Mouse (Mus musculus) CH12.LX (cell line): ENCODE data around the gene Cnih3. TPM values are rescaled to one million over a fixed set of nuclear protein-coding genes. Genes with fewer than 3 reads are reported as not detected.

Source experiments
- DNase-seq: peaks from one replicate; pipeline ENCODE4 v3.0.0-alpha.2; 2013; ENCODE audit errors: extremely low read depth
- H3K27ac ChIP-seq: 2 replicates; pipeline ENCODE4 v1.5.1; 2012; ENCODE audit warnings: low read depth, mild to moderate bottlenecking, control low read depth, moderate library complexity; ENCODE audit not compliant: insufficient read depth
- H3K27me3 ChIP-seq: replicated peaks from 2 replicates; pipeline ENCODE3; 2012; ENCODE audit warnings: inconsistent platforms
- H3K36me3 ChIP-seq, 2 experiments: replicated peaks in 1 of 2; 2 replicates each; pipeline versions ENCODE3 to v1.6.1; 2012; ENCODE audit warnings: inconsistent platforms in 1 of 2, low read length in 1 of 2, mild to moderate bottlenecking in 1 of 2, mixed read lengths in 1 of 2, moderate library complexity in 1 of 2; ENCODE audit not compliant: control insufficient read depth in 1 of 2, insufficient read depth in 1 of 2
- H3K4me1 ChIP-seq, 2 experiments: 2 replicates each; pipeline ENCODE4 v1.6.1; 2012; ENCODE audit warnings: inconsistent platforms in 1 of 2, moderate library complexity in 1 of 2; ENCODE audit not compliant: insufficient read depth in 2 of 2, control insufficient read depth in 1 of 2
- H3K4me2 ChIP-seq: 2 replicates; pipeline ENCODE4 v1.6.1; 2012; ENCODE audit warnings: low read depth, mild to moderate bottlenecking, control low read depth; ENCODE audit not compliant: poor library complexity, insufficient read depth, severe bottlenecking
- H3K4me3 ChIP-seq, 3 experiments: fragments of 150-350 bp in 1 of 3; sonication (generic) in 1 of 3; replicated peaks in 1 of 3; 2 replicates each; pipeline versions ENCODE3 to v1.5.1; 2011 to 2012; ENCODE audit warnings: low read depth in 2 of 3, low read length in 2 of 3, mild to moderate bottlenecking in 2 of 3, moderate library complexity in 2 of 3, control low read depth in 1 of 3, improper control_type of control experiment in 1 of 3, inconsistent platforms in 1 of 3, mixed read lengths in 1 of 3; ENCODE audit not compliant: poor library complexity in 1 of 3
- H3K79me2 ChIP-seq: replicated peaks from 2 replicates; pipeline ENCODE4 v1.6.1; 2012; ENCODE audit warnings: mild to moderate bottlenecking, moderate library complexity; ENCODE audit not compliant: control insufficient read depth, poor library complexity, insufficient read depth, severe bottlenecking; ENCODE audit errors: extremely low read depth
- H3K9ac ChIP-seq: 2 replicates; pipeline ENCODE4 v1.6.1; 2012; ENCODE audit warnings: low read depth, mild to moderate bottlenecking, control low read depth, moderate library complexity; ENCODE audit not compliant: insufficient read depth
- H3K9me3 ChIP-seq: replicated peaks from 2 replicates; pipeline ENCODE3; 2012; ENCODE audit warnings: low read length, inconsistent platforms, mixed read lengths
- BHLHE40 ChIP-seq: IDR thresholded peaks from 2 replicates; pipeline ENCODE4 v1.6.1; 2011; ENCODE audit warnings: mild to moderate bottlenecking, low read depth, low read length, improper control_type of control experiment
- CTCF ChIP-seq, 2 experiments: IDR thresholded peaks in 1 of 2; conservative IDR thresholded peaks in 1 of 2; 2 replicates each; pipeline ENCODE4 v1.5.1; 2011 to 2012; ENCODE audit warnings: low read depth in 2 of 2, low read length in 2 of 2, improper control_type of control experiment in 1 of 2, inconsistent platforms in 1 of 2, mild to moderate bottlenecking in 1 of 2, moderate library complexity in 1 of 2
- E2F4 ChIP-seq: IDR thresholded peaks from 2 replicates; pipeline ENCODE4 v1.6.1; 2011; ENCODE audit warnings: low read depth, low read length, improper control_type of control experiment; ENCODE audit not compliant: insufficient replicate concordance
- ELF1 ChIP-seq: IDR thresholded peaks from 2 replicates; pipeline ENCODE4 v1.6.1; 2014; ENCODE audit warnings: low read depth, mild to moderate bottlenecking, inconsistent platforms, low read length, improper control_type of control experiment
- EP300 ChIP-seq: IDR thresholded peaks from 2 replicates; pipeline ENCODE4 v1.6.1; 2011; ENCODE audit warnings: low read length, improper control_type of control experiment
- IRF4 ChIP-seq: IDR thresholded peaks from 2 replicates; pipeline ENCODE4 v1.6.1; 2014; ENCODE audit warnings: low read depth, mild to moderate bottlenecking, inconsistent platforms, low read length, improper control_type of control experiment
- JUN ChIP-seq: IDR thresholded peaks from 2 replicates; pipeline ENCODE4 v1.6.1; 2011; ENCODE audit warnings: low read depth, mild to moderate bottlenecking, low read length, improper control_type of control experiment, moderate library complexity; ENCODE audit not compliant: insufficient read depth
- KAT2A ChIP-seq: IDR thresholded peaks from 2 replicates; pipeline ENCODE4 v1.6.1; 2012; ENCODE audit warnings: low read length, improper control_type of control experiment, inconsistent platforms; ENCODE audit not compliant: insufficient replicate concordance
- MAFK ChIP-seq: IDR thresholded peaks from 2 replicates; pipeline ENCODE4 v1.6.1; 2011; ENCODE audit warnings: low read length, improper control_type of control experiment; ENCODE audit not compliant: insufficient replicate concordance
- MAZ ChIP-seq: IDR thresholded peaks from 2 replicates; pipeline ENCODE4 v1.6.1; 2012; ENCODE audit warnings: low read depth, mild to moderate bottlenecking, inconsistent platforms, low read length, improper control_type of control experiment, moderate library complexity
- MEF2A ChIP-seq: IDR thresholded peaks from 2 replicates; pipeline ENCODE4 v1.6.1; 2014; ENCODE audit warnings: low read depth, mild to moderate bottlenecking, inconsistent platforms, low read length, improper control_type of control experiment, borderline replicate concordance
- MXI1 ChIP-seq: IDR thresholded peaks from 2 replicates; pipeline ENCODE4 v1.6.1; 2011; ENCODE audit warnings: mild to moderate bottlenecking, low read depth, low read length, improper control_type of control experiment
- MYC ChIP-seq: IDR thresholded peaks from 2 replicates; pipeline ENCODE4 v1.6.1; 2011; ENCODE audit warnings: low read depth, mild to moderate bottlenecking, improper control_type of control experiment, low read length
- NRF1 ChIP-seq: IDR thresholded peaks from 2 replicates; pipeline ENCODE4 v1.6.1; 2014; ENCODE audit warnings: low read depth, mild to moderate bottlenecking, inconsistent platforms, low read length, improper control_type of control experiment, moderate library complexity
- PAX5 ChIP-seq: IDR thresholded peaks from 2 replicates; pipeline ENCODE4 v1.6.1; 2012; ENCODE audit warnings: low read length, inconsistent platforms, mixed read lengths
- POLR2A ChIP-seq: IDR thresholded peaks from 2 replicates; pipeline ENCODE4 v1.6.1; 2011; ENCODE audit warnings: low read depth, mild to moderate bottlenecking, improper control_type of control experiment, low read length
- RCOR1 ChIP-seq: conservative IDR thresholded peaks from 2 replicates; pipeline ENCODE4 v1.6.1; 2012; ENCODE audit warnings: low read depth, mild to moderate bottlenecking, inconsistent platforms, low read length, improper control_type of control experiment
- SMC3 ChIP-seq: IDR thresholded peaks from 2 replicates; pipeline ENCODE4 v1.6.1; 2011; ENCODE audit warnings: low read depth, low read length, improper control_type of control experiment
- TCF12 ChIP-seq: IDR thresholded peaks from 2 replicates; pipeline ENCODE4 v1.6.1; 2014; ENCODE audit warnings: low read depth, mild to moderate bottlenecking, inconsistent platforms, low read length, improper control_type of control experiment
- UBTF ChIP-seq: IDR thresholded peaks from 2 replicates; pipeline ENCODE4 v1.6.1; 2012; ENCODE audit warnings: low read depth, mild to moderate bottlenecking, inconsistent platforms, low read length, improper control_type of control experiment, moderate library complexity
- USF1 ChIP-seq: IDR thresholded peaks from 2 replicates; pipeline ENCODE4 v1.6.1; 2014; ENCODE audit warnings: low read depth, mild to moderate bottlenecking, inconsistent platforms, low read length, improper control_type of control experiment
- USF2 ChIP-seq: conservative IDR thresholded peaks from 2 replicates; pipeline ENCODE4 v1.6.1; 2011; ENCODE audit warnings: low read depth, low read length, improper control_type of control experiment
- ZC3H11A ChIP-seq: IDR thresholded peaks from 2 replicates; pipeline ENCODE4 v1.6.1; 2012; ENCODE audit warnings: low read depth, mild to moderate bottlenecking, inconsistent platforms, low read length, improper control_type of control experiment
- ZKSCAN1 ChIP-seq: IDR thresholded peaks from 2 replicates; pipeline ENCODE4 v1.6.1; 2012; ENCODE audit warnings: low read depth, inconsistent platforms, low read length, improper control_type of control experiment, borderline replicate concordance
- ZNF384 ChIP-seq: IDR thresholded peaks from 2 replicates; pipeline ENCODE4 v1.6.1; 2012; ENCODE audit warnings: low read depth, low read length, improper control_type of control experiment, inconsistent platforms
- dilution Hi-C: fragments of 300-500 bp; cut with MboI; formaldehyde crosslinking; loops from 2 replicates; pipeline ENCODE4 v1.14.3; 2020; ENCODE audit warnings: low sequenced_read_pairs; ENCODE audit not compliant: extremely low pct_unique_long_range_greater_than_20kb, extremely low pct_ligation_motif_present
- in situ Hi-C: fragments of 300-500 bp; cut with MboI; formaldehyde crosslinking; loops from 3 replicates; pipeline ENCODE4 v1.14.3; 2019; ENCODE audit warnings: low sequenced_read_pairs, low pct_ligation_motif_present, low pct_unique_long_range_greater_than_20kb, mixed read lengths
- polyA plus RNA-seq: library from polyadenylated mRNA; unstranded; fragments of >175 nt; gene quantifications from 2 replicates; pipeline ENCODE4 v1.2.1, GENCODE M21; 2012; ENCODE audit warnings: low read depth; ENCODE audit not compliant: insufficient read length
- total RNA-seq, 2 experiments: library from RNA; depleted of rRNA; stranded (reverse); fragments of 300-350 nt in 1 of 2; fragments of >200 nt in 1 of 2; gene quantifications; 2 replicates each; pipeline ENCODE4 v1.2.3; 2012 to 2014

Gene Cnih3
- total and polyA plus RNA-seq, 3 experiments = not detected

- dilution Hi-C loops (no loop called here), in situ Hi-C loops (no loop called here)
- DNase-seq = no peak
- no peak for TF ChIP-seq TCF12
- TF ChIP-seq ZNF384 = no peak
- TF ChIP-seq EP300 = no peak
- TF ChIP-seq MYC = no peak
- no peak for TF ChIP-seq IRF4
- TF ChIP-seq ELF1 = no peak
- TF ChIP-seq MXI1 = no peak
- no peak for TF ChIP-seq MEF2A
- H3K9ac ChIP-seq = no peak overlapping the region
- peaks cover 12% of the 10 kb centered on the region for H3K27me3 ChIP-seq
- no peaks in the 10 kb centered on the region for H3K9me3 ChIP-seq
- H3K79me2 ChIP-seq = no peaks in the 10 kb centered on the region
- peaks cover 0 to 6% of the 10 kb centered on the region in 2 experiments; a peak in 2 of 4 replicates for H3K4me1 ChIP-seq
- H3K27ac ChIP-seq = no peak overlapping the region
- H3K4me3 ChIP-seq = no peak overlapping the region
- no peaks in the 10 kb centered on the region for H3K36me3 ChIP-seq
- H3K4me2 ChIP-seq = no peak overlapping the region
Observed at GRCm38 (mm10) chr1:181374627-181375374, 22.4 kb downstream of the Cnih3 start.

DNA sequence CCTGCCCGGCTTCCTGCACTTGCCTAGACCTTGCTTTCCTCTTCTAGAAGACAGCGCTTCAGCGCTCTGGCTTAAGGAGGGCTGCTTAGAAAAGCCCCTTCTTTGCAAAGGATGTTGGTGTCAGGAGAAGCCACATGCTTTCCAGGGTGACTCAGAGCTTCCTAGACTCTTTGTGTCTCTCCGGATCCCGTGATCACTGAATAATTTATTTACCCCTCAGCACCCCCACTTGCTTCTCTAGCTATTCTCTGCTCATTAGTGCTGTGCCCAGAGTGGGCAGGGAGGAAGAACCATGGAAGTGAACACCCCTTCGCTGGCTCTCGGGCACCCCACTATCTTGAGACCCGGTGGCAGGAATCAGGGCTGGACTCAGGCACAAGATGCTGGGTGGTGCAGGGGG is 24.0 kb downstream of the Cnih3 start:
- Histone ChIP-seq H3K9me3 (no peaks in the 10 kb centered on the region), H3K27ac (no peak overlapping the region), H3K79me2 (no peaks in the 10 kb centered on the region), H3K4me2 (no peak overlapping the region), H3K4me1 (peaks cover 0 to 6% of the 10 kb centered on the region in 2 experiments; a peak in 2 of 4 replicates), H3K9ac (no peak overlapping the region), H3K36me3 (no peaks in the 10 kb centered on the region), H3K27me3 (peaks cover 12% of the 10 kb centered on the region), H3K4me3 (no peak overlapping the region)
- TF ChIP-seq KAT2A = no peak
- TF ChIP-seq USF1 = no peak
- TF ChIP-seq USF2 = no peak
- no peak for TF ChIP-seq CTCF (conservative IDR thresholded peaks at IDR 0.05 in 1 of 2, IDR thresholded peaks at IDR 0.05 in 1 of 2; ENCODE audit: low read depth in 2 of 2, low read length in 2 of 2)
- TF ChIP-seq MYC = no peak
- no peak for TF ChIP-seq SMC3
- no peak for TF ChIP-seq POLR2A
- no peak for TF ChIP-seq BHLHE40
- no peak for TF ChIP-seq PAX5
- TF ChIP-seq ZKSCAN1 = no peak
- no peak for TF ChIP-seq MAFK
- no peak for TF ChIP-seq MAZ
- no peak for TF ChIP-seq EP300
- TF ChIP-seq NRF1 = no peak
- no peak for TF ChIP-seq JUN
- TF ChIP-seq RCOR1 = no peak
- no peak for TF ChIP-seq E2F4
- TF ChIP-seq ZNF384 = no peak
- TF ChIP-seq ZC3H11A = no peak
- TF ChIP-seq UBTF = no peak
- dilution Hi-C loops (no loop called here), in situ Hi-C loops (no loop called here)
- DNase-seq = no peak
